Mouse (Mus musculus) kidney, embryonic 16.5 days (tissue): Measurements from ENCODE around the gene Tmem144. TPM values are rescaled to one million over a fixed set of nuclear protein-coding genes. Genes with fewer than 3 reads are reported as not detected.

Experiments
- ATAC-seq: fragments of 200-750 bp; cut with Nextera tagmentation; 2 replicates; pipeline ENCODE4 v1.8.0; 2017; ENCODE audit warnings: moderate TSS enrichment; ENCODE audit not compliant: low FRiP score, low TSS enrichment
- H3K27ac ChIP-seq: fragments of 300-500 bp; sonication (generic); 2 replicates; pipeline ENCODE4 v1.5.1; 2014; ENCODE audit warnings: low read length
- H3K27me3 ChIP-seq: fragments of 300-500 bp; sonication (generic); 2 replicates; pipeline ENCODE4 v1.6.1; 2014; ENCODE audit warnings: low read length, control low read depth, mixed read lengths; ENCODE audit not compliant: insufficient read depth
- H3K36me3 ChIP-seq: fragments of 300-500 bp; sonication (generic); 2 replicates; pipeline ENCODE4 v1.6.1; 2014; ENCODE audit warnings: low read length, control low read depth, mixed read lengths; ENCODE audit not compliant: insufficient read depth
- H3K4me1 ChIP-seq: fragments of 300-500 bp; sonication (generic); 2 replicates; pipeline ENCODE4 v1.6.1; 2014; ENCODE audit warnings: low read length, control low read depth, mixed read lengths; ENCODE audit not compliant: insufficient read depth
- H3K4me2 ChIP-seq: fragments of 300-500 bp; sonication (generic); replicated peaks from 2 replicates; pipeline ENCODE4 v1.6.1; 2014; ENCODE audit warnings: low read depth, low read length
- H3K4me3 ChIP-seq: fragments of 300-500 bp; sonication (generic); 2 replicates; pipeline ENCODE4 v1.5.1; 2014; ENCODE audit warnings: mild to moderate bottlenecking, low read length
- H3K9ac ChIP-seq: fragments of 300-500 bp; sonication (generic); replicated peaks from 2 replicates; pipeline ENCODE4 v1.6.1; 2014; ENCODE audit warnings: low read length
- H3K9me3 ChIP-seq: fragments of 300-500 bp; sonication (generic); 2 replicates; pipeline ENCODE4 v1.6.1; 2016; ENCODE audit warnings: low read length, control low read depth
- WGBS: fragments of 180-500 bp; shearing (Covaris S2); extraction: QIAGEN DNeasy Blood & Tissue Kit; methylation state at CpG from one replicate; pipeline ENCODE4 v1.1.7; 2014; 5-methylcytosine and 5-hydroxymethylcytosine counted together
- polyA plus RNA-seq: library from polyadenylated mRNA; unstranded; fragments of >200 nt; fragmentation: Nextera tagmentation; extraction: Ambion mirVana; gene quantifications from 2 replicates; pipeline ENCODE4 v1.2.1, GENCODE M21; 2015

Tmem144 gene
- polyA plus RNA-seq, 1 experiment from 2014 or later, result 7.2 TPM

DNA sequence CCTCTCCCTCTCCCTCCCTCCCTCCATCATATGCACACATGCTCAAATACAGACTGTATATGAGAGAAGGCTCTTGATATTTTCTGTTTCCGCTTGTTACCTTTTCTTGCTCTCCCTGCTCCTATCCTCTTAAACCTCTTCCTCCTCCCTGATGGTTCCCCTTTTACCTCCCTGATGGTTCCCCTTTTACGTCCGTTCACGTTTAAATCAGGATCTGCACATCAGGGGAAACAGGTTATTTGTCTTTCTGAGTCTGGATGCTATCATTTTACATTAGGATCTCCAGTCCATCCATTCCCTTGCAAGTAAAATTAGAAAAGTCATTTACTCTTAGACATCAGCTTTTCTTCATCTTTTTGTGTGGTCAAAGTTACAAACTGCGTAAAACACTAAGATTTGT, 5.9 kb downstream of the Tmem144 start:
- ATAC-seq, result no peak
- Histone ChIP-seq H3K4me1 (peaks cover 3% of the 10 kb centered on the region; the same call in 1 of the 2 replicates), H3K27ac (no peak overlapping the region), H3K4me2 (no peak overlapping the region), H3K9ac (no peak overlapping the region), H3K36me3 (no peaks in the 10 kb centered on the region), H3K4me3 (no peak overlapping the region), H3K27me3 (no peaks in the 10 kb centered on the region), H3K9me3 (no peaks in the 10 kb centered on the region)
- 60% methylated on average over 5 of the region's 5 CpGs for WGBS

DNA sequence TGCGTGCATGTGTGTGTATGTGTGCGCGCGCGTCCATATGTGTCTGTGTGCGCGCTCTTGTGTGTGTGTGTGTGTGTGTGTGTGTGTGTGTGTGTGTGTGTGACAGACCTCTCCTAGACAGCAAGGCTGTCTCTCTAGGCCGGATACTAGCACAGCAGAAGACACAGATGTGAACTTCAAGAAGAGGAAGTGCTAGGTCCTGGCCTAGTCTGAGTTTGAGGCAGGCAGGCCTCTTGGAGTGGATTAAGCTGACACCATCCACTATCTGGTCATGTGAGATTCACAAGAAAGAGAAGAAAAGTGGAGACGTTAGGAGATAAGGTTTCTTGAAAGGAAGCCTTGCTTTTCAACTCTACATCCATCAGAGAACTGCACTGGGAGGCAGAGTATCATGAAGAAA, 8.6 kb downstream of the Tmem144 start:
- 81% methylated on average over 9 of the region's 9 CpGs for WGBS
- H3K27me3 ChIP-seq, result no peaks in the 10 kb centered on the region
- ATAC-seq, result no peak
- H3K9ac ChIP-seq, result no peak overlapping the region
- peaks cover 6% of the 10 kb centered on the region; the same call in 1 of the 2 replicates for H3K4me1 ChIP-seq
- H3K27ac ChIP-seq, result no peak overlapping the region
- H3K9me3 ChIP-seq, result no peaks in the 10 kb centered on the region
- no peak overlapping the region for H3K4me3 ChIP-seq
- H3K4me2 ChIP-seq, result no peak overlapping the region
- H3K36me3 ChIP-seq, result no peaks in the 10 kb centered on the region

- Histone ChIP-seq H3K4me2 (peak overlapping the region; percentile 62), H3K27ac (peak overlapping the region; percentile 81), H3K9ac (peak overlapping the region; percentile 82), H3K4me1 (peaks cover 6% of the 10 kb centered on the region; the same call in 1 of the 2 replicates), H3K9me3 (no peaks in the 10 kb centered on the region), H3K36me3 (no peaks in the 10 kb centered on the region), H3K27me3 (no peaks in the 10 kb centered on the region), H3K4me3 (peak overlapping the region; percentile 61)
- peak; percentile 93 for ATAC-seq
- under 1% methylated on average over 19 of the region's 19 CpGs for WGBS
Measured at GRCm38 (mm10) chr3:79842616-79843016, 10.0 kb downstream of the Tmem144 start.

- WGBS, result 3% methylated on average over 12 of the region's 12 CpGs
- ATAC-seq, result peak; percentile 68
- Histone ChIP-seq H3K36me3 (no peaks in the 10 kb centered on the region), H3K9me3 (no peaks in the 10 kb centered on the region), H3K27ac (peak overlapping the region; percentile 81), H3K9ac (peak overlapping the region; percentile 82), H3K27me3 (no peaks in the 10 kb centered on the region), H3K4me2 (peak overlapping the region; percentile 62), H3K4me3 (peak overlapping the region; percentile 61), H3K4me1 (peaks cover 6% of the 10 kb centered on the region; the same call in 1 of the 2 replicates)
Measured at GRCm38 (mm10) chr3:79842165-79842564, 10.4 kb downstream of the Tmem144 start.

- WGBS, result 62% methylated on average over 6 of the region's 6 CpGs
- Histone ChIP-seq H3K4me3 (peak overlapping the region; percentile 61), H3K9ac (peak overlapping the region; percentile 82; the same call in 1 of the 2 replicates), H3K4me2 (peak overlapping the region; percentile 62), H3K4me1 (peaks cover 6% of the 10 kb centered on the region; the same call in 1 of the 2 replicates), H3K9me3 (no peaks in the 10 kb centered on the region), H3K36me3 (no peaks in the 10 kb centered on the region), H3K27ac (peak overlapping the region; percentile 81; the same call in 1 of the 2 replicates), H3K27me3 (no peaks in the 10 kb centered on the region)
- ATAC-seq, result no peak
Measured at GRCm38 (mm10) chr3:79841475-79841874, 11.1 kb downstream of the Tmem144 start.

DNA sequence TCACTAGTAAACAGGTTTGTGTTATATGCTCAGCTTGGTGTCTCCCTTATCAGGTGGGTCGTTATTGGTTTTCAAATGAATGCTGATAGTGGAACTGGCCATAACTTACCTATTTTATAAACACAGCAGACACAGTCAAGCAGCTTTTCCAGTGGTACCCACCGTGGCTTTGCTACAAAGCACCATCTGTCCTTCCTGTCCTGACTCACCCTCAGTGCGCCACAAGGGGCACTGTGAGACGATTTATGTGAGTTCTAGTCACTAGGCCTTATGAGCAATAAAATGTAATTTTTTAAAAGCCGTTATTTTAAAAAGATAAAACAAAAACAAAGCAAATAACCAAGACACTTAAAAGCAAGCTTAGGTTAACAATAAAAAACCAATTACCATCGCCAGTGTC, 13.8 kb downstream of the Tmem144 start:
- H3K9me3 ChIP-seq, result no peaks in the 10 kb centered on the region
- WGBS, result 55% methylated on average over 6 of the region's 6 CpGs
- no peaks in the 10 kb centered on the region for H3K27me3 ChIP-seq
- H3K4me1 ChIP-seq, result peaks cover 6% of the 10 kb centered on the region; the same call in 1 of the 2 replicates
- no peak overlapping the region for H3K9ac ChIP-seq
- H3K4me2 ChIP-seq, result no peak overlapping the region
- ATAC-seq, result no peak
- H3K27ac ChIP-seq, result no peak overlapping the region
- no peak overlapping the region for H3K4me3 ChIP-seq
- no peaks in the 10 kb centered on the region for H3K36me3 ChIP-seq

- Histone ChIP-seq H3K27ac (no peak overlapping the region), H3K4me2 (no peak overlapping the region), H3K36me3 (no peaks in the 10 kb centered on the region), H3K9ac (no peak overlapping the region), H3K27me3 (no peaks in the 10 kb centered on the region), H3K9me3 (no peaks in the 10 kb centered on the region), H3K4me1 (no peaks in the 10 kb centered on the region), H3K4me3 (no peak overlapping the region)
- no peak for ATAC-seq
Measured at GRCm38 (mm10) chr3:79829289-79829688, 23.3 kb downstream of the Tmem144 start.

DNA sequence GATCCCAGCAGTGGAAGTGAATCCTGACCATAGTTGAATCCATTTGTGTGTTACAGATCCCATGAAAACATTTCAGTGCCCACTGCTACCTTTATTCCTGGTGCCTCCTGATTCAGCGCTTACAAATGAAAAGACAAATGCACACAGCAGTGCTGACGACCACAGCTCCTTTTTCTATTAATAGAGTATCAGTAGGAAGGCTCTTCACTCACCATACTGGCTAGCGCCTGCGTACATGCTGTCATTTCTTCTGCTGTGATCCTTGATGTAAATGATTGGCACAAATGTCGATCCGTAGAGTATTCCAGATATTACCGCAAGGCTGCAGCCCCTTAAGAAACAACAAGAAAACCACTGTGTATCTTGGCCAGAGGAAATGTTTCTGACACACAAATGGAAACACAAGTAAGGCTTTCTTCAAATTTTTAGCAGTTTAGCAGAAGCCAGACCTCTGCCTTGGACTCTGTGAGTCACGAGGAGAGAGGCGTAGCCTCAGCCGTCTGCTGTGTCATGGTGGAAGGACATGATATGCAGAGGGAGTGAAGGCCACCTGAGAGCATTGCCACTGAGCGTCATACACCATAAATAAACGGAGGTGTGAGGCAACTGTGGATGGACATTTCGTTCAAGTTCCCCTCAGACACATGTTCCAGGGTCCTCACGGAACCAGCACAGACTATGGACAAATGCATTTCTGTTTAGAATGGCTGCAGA, 27.3 kb downstream of the Tmem144 start:
- Histone ChIP-seq H3K27me3 (no peaks in the 10 kb centered on the region), H3K9me3 (no peaks in the 10 kb centered on the region), H3K9ac (no peak overlapping the region), H3K4me2 (no peak overlapping the region), H3K4me1 (no peaks in the 10 kb centered on the region), H3K36me3 (no peaks in the 10 kb centered on the region), H3K4me3 (no peak overlapping the region), H3K27ac (no peak overlapping the region)
- no peak for ATAC-seq
- WGBS, result 88% methylated on average over 14 of the region's 14 CpGs

- 91% methylated on average over 7 of the region's 7 CpGs for WGBS
- Histone ChIP-seq H3K9me3 (no peaks in the 10 kb centered on the region), H3K36me3 (no peaks in the 10 kb centered on the region), H3K4me2 (no peak overlapping the region), H3K4me3 (no peak overlapping the region), H3K4me1 (peaks cover 5% of the 10 kb centered on the region; the same call in 1 of the 2 replicates), H3K27me3 (no peaks in the 10 kb centered on the region), H3K9ac (no peak overlapping the region), H3K27ac (no peak overlapping the region)
- no peak for ATAC-seq
Measured at GRCm38 (mm10) chr3:79823176-79823575, 29.4 kb downstream of the Tmem144 start.

DNA sequence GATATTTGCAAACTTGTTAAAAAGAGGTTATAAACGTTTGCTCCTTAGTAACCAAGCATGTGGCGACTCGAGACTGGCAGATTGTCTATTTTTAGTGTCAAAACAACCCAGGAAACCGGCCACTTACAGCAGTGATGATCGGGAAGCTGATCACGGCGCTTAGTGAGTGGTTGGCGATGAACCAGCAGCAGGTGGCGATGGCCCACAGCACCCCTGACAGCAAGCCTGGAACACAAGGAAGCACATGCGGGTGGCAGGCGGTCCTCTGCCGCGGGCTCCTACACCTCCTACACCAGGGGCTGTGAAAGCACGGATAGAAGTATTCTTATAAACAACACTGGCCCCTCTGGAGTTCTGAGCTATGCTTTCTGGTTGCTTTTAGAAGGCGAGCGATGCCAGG, 31.4 kb downstream of the Tmem144 start:
- no peak overlapping the region for H3K27ac ChIP-seq
- 94% methylated on average over 16 of the region's 16 CpGs for WGBS
- no peaks in the 10 kb centered on the region for H3K9me3 ChIP-seq
- ATAC-seq, result no peak
- no peak overlapping the region for H3K4me3 ChIP-seq
- no peak overlapping the region for H3K9ac ChIP-seq
- H3K4me2 ChIP-seq, result no peak overlapping the region
- H3K36me3 ChIP-seq, result no peaks in the 10 kb centered on the region
- no peaks in the 10 kb centered on the region for H3K27me3 ChIP-seq
- H3K4me1 ChIP-seq, result peaks cover 5% of the 10 kb centered on the region; the same call in 1 of the 2 replicates
